Mouse (Mus musculus) neural tube, embryonic 15.5 days (tissue): Measurements from ENCODE around the gene Rnf222. TPM values are rescaled to one million over a fixed set of nuclear protein-coding genes. Genes with fewer than 3 reads are reported as not detected.

ENCODE experiments used
- ATAC-seq: fragments of 200-750 bp; cut with Nextera tagmentation; 2 replicates; pipeline ENCODE4 v1.8.0; 2017; ENCODE audit warnings: mild to moderate bottlenecking, moderate TSS enrichment, moderate library complexity; ENCODE audit not compliant: low FRiP score
- H3K27ac ChIP-seq: fragments of 300-500 bp; sonication (generic); replicated peaks from 2 replicates; pipeline ENCODE4 v1.5.1; 2015; ENCODE audit warnings: mild to moderate bottlenecking, inconsistent platforms
- H3K27me3 ChIP-seq: fragments of 300-500 bp; sonication (generic); replicated peaks from 2 replicates; pipeline ENCODE4 v1.6.1; 2015; ENCODE audit warnings: inconsistent platforms
- H3K36me3 ChIP-seq: fragments of 300-500 bp; sonication (generic); 2 replicates; pipeline ENCODE4 v1.6.1; 2015; ENCODE audit warnings: inconsistent platforms
- H3K4me1 ChIP-seq: fragments of 300-500 bp; sonication (generic); 2 replicates; pipeline ENCODE4 v1.6.1; 2015; ENCODE audit warnings: inconsistent platforms
- H3K4me2 ChIP-seq: fragments of 300-500 bp; sonication (generic); 2 replicates; pipeline ENCODE4 v1.6.1; 2015; ENCODE audit warnings: inconsistent platforms, mild to moderate bottlenecking, moderate library complexity
- H3K4me3 ChIP-seq: fragments of 300-500 bp; sonication (generic); replicated peaks from 2 replicates; pipeline ENCODE4 v1.5.1; 2015; ENCODE audit warnings: mild to moderate bottlenecking, inconsistent platforms
- H3K9ac ChIP-seq: fragments of 300-500 bp; sonication (generic); replicated peaks from 2 replicates; pipeline ENCODE4 v1.6.1; 2015; ENCODE audit warnings: mild to moderate bottlenecking, inconsistent platforms
- H3K9me3 ChIP-seq: fragments of 300-500 bp; sonication (generic); replicated peaks from 2 replicates; pipeline ENCODE4 v1.6.1; 2016; ENCODE audit warnings: inconsistent platforms
- WGBS: fragments of 180-500 bp; shearing (Covaris S2); methylation state at CpG from one replicate; pipeline ENCODE4 v1.1.7; 2015; ENCODE audit warnings: mixed read lengths; 5-methylcytosine and 5-hydroxymethylcytosine counted together
- polyA plus RNA-seq: library from polyadenylated mRNA; unstranded; fragments of >200 nt; fragmentation: Nextera tagmentation; extraction: Ambion mirVana; gene quantifications from 2 replicates; pipeline ENCODE4 v1.2.1, GENCODE M21; 2015

Rnf222 gene
- not detected in 2 replicates for polyA plus RNA-seq

- Histone ChIP-seq H3K36me3 (no peaks in the 10 kb centered on the region), H3K9ac (no peak within 1 kb of the TSS), H3K9me3 (no peaks in the 10 kb centered on the region), H3K4me1 (no peaks in the 10 kb centered on the region), H3K27ac (no peak within 1 kb of the TSS), H3K4me2 (no peak within 1 kb of the TSS), H3K27me3 (no peaks in the 10 kb centered on the region), H3K4me3 (no peak within 1 kb of the TSS)
- WGBS = 45% methylated on average over 6 of the region's 6 CpGs
- ATAC-seq = no peak
Measured at GRCm38 (mm10) chr11:68888253-68888652, at the start of gene Rnf222. Rnf222 (plus strand) TSS chr11:68888553.

- Histone ChIP-seq H3K9ac (no peak overlapping the region), H3K4me2 (no peak overlapping the region), H3K9me3 (no peaks in the 10 kb centered on the region), H3K27me3 (no peaks in the 10 kb centered on the region), H3K36me3 (peaks cover 54% of the 10 kb centered on the region), H3K4me1 (no peaks in the 10 kb centered on the region), H3K27ac (no peak overlapping the region), H3K4me3 (no peak overlapping the region)
- 76% methylated on average over 5 of the region's 5 CpGs for WGBS
- no peak for ATAC-seq
Measured at GRCm38 (mm10) chr11:68839606-68840005, 48.7 kb upstream of the Rnf222 start.

GRCm38 (mm10) chr11:68850862-68851261 lies 37.5 kb upstream of the Rnf222 start:
- Histone ChIP-seq H3K27ac (no peak overlapping the region), H3K9me3 (no peaks in the 10 kb centered on the region), H3K27me3 (peaks cover 6% of the 10 kb centered on the region; the same call in 1 of the 2 replicates), H3K4me2 (peak overlapping the region; percentile 15), H3K9ac (no peak overlapping the region), H3K36me3 (no peaks in the 10 kb centered on the region), H3K4me1 (peaks cover 42% of the 10 kb centered on the region), H3K4me3 (no peak overlapping the region)
- WGBS = 88% methylated on average over 7 of the region's 7 CpGs
- no peak for ATAC-seq

GRCm38 (mm10) chr11:68851644-68852485 lies 36.5 kb upstream of the Rnf222 start:
- no peaks in the 10 kb centered on the region for H3K9me3 ChIP-seq
- no peak for ATAC-seq
- H3K4me3 ChIP-seq = peak overlapping the region; percentile 99
- peaks cover 6% of the 10 kb centered on the region; the same call in 1 of the 2 replicates for H3K27me3 ChIP-seq
- peaks cover 39% of the 10 kb centered on the region for H3K4me1 ChIP-seq
- no peaks in the 10 kb centered on the region for H3K36me3 ChIP-seq
- peak overlapping the region; percentile 75 for H3K4me2 ChIP-seq
- peak overlapping the region; percentile 97 for H3K9ac ChIP-seq
- 5% methylated on average over 13 of the region's 13 CpGs for WGBS
- peak overlapping the region; percentile 98 for H3K27ac ChIP-seq

- H3K36me3 ChIP-seq = no peaks in the 10 kb centered on the region
- H3K4me1 ChIP-seq = peaks cover 39% of the 10 kb centered on the region
- H3K9ac ChIP-seq = peak overlapping the region; percentile 97
- H3K4me2 ChIP-seq = peak overlapping the region; percentile 75
- H3K4me3 ChIP-seq = peak overlapping the region; percentile 99
- ATAC-seq = peak; percentile 65
- WGBS = under 1% methylated on average over 36 of the region's 36 CpGs
- H3K27ac ChIP-seq = peak overlapping the region; percentile 98
- H3K9me3 ChIP-seq = no peaks in the 10 kb centered on the region
- peaks cover 6% of the 10 kb centered on the region; the same call in 1 of the 2 replicates for H3K27me3 ChIP-seq
Measured at GRCm38 (mm10) chr11:68852486-68852901, 35.9 kb upstream of the Rnf222 start.

GRCm38 (mm10) chr11:68852932-68853409 lies 35.4 kb upstream of the Rnf222 start:
- ATAC-seq = peak; percentile 99
- under 1% methylated on average over 42 of the region's 42 CpGs for WGBS
- Histone ChIP-seq H3K36me3 (no peaks in the 10 kb centered on the region), H3K4me1 (peaks cover 39% of the 10 kb centered on the region), H3K27me3 (peaks cover 6% of the 10 kb centered on the region; the same call in 1 of the 2 replicates), H3K9ac (peak overlapping the region; percentile 97), H3K27ac (peak overlapping the region; percentile 98), H3K4me3 (peak overlapping the region; percentile 99), H3K9me3 (no peaks in the 10 kb centered on the region), H3K4me2 (peak overlapping the region; percentile 75)

GRCm38 (mm10) chr11:68853611-68854401 lies 34.5 kb upstream of the Rnf222 start:
- H3K36me3 ChIP-seq = no peaks in the 10 kb centered on the region
- WGBS = 49% methylated on average over 14 of the region's 14 CpGs
- H3K27me3 ChIP-seq = peaks cover 6% of the 10 kb centered on the region; the same call in 1 of the 2 replicates
- H3K9ac ChIP-seq = peak overlapping the region; percentile 52
- H3K4me2 ChIP-seq = peak overlapping the region; percentile 75
- ATAC-seq = no peak
- H3K9me3 ChIP-seq = no peaks in the 10 kb centered on the region
- peak overlapping the region; percentile 85 for H3K27ac ChIP-seq
- H3K4me1 ChIP-seq = peaks cover 39% of the 10 kb centered on the region
- H3K4me3 ChIP-seq = peak overlapping the region; percentile 99

GRCm38 (mm10) chr11:68854621-68855020 lies 33.7 kb upstream of the Rnf222 start:
- ATAC-seq = no peak

GRCm38 (mm10) chr11:68857329-68857728 lies 31.0 kb upstream of the Rnf222 start:
- Histone ChIP-seq H3K27me3 (peaks cover 6% of the 10 kb centered on the region; the same call in 1 of the 2 replicates), H3K9me3 (no peaks in the 10 kb centered on the region), H3K4me3 (no peak overlapping the region), H3K4me1 (peaks cover 12% of the 10 kb centered on the region), H3K4me2 (no peak overlapping the region), H3K36me3 (no peaks in the 10 kb centered on the region), H3K27ac (no peak overlapping the region), H3K9ac (no peak overlapping the region)
- WGBS = 84% methylated on average over 3 of the region's 3 CpGs
- ATAC-seq = no peak

More at GRCm38 (mm10) chr11:68854621-68855020, 33.7 kb upstream of the Rnf222 start:
- no peak overlapping the region for H3K4me3 ChIP-seq
- no peak overlapping the region for H3K9ac ChIP-seq
- H3K9me3 ChIP-seq = no peaks in the 10 kb centered on the region
- H3K27me3 ChIP-seq = peaks cover 6% of the 10 kb centered on the region; the same call in 1 of the 2 replicates
- H3K36me3 ChIP-seq = no peaks in the 10 kb centered on the region
- H3K4me1 ChIP-seq = peaks cover 37% of the 10 kb centered on the region
- WGBS = 87% methylated on average over 3 of the region's 3 CpGs
- H3K4me2 ChIP-seq = no peak overlapping the region
- no peak overlapping the region for H3K27ac ChIP-seq

- 87% methylated on average over 8 of the region's 8 CpGs for WGBS
Measured at GRCm38 (mm10) chr11:68859943-68860593, 28.3 kb upstream of the Rnf222 start.

GRCm38 (mm10) chr11:68862260-68862659 lies 26.1 kb upstream of the Rnf222 start:
- no peaks in the 10 kb centered on the region for H3K4me1 ChIP-seq
- no peak overlapping the region for H3K9ac ChIP-seq
- no peaks in the 10 kb centered on the region for H3K36me3 ChIP-seq
- no peak for ATAC-seq
- H3K4me2 ChIP-seq = no peak overlapping the region
- 86% methylated on average over 2 of the region's 2 CpGs for WGBS
- no peaks in the 10 kb centered on the region for H3K27me3 ChIP-seq
- no peaks in the 10 kb centered on the region for H3K9me3 ChIP-seq
- H3K27ac ChIP-seq = no peak overlapping the region
- no peak overlapping the region for H3K4me3 ChIP-seq

More at GRCm38 (mm10) chr11:68859943-68860593, 28.3 kb upstream of the Rnf222 start:
- H3K36me3 ChIP-seq = no peaks in the 10 kb centered on the region
- no peaks in the 10 kb centered on the region for H3K4me1 ChIP-seq
- no peak overlapping the region for H3K4me2 ChIP-seq
- ATAC-seq = no peak
- no peak overlapping the region for H3K9ac ChIP-seq
- H3K27me3 ChIP-seq = 0 out of 2 replicates have a peak, but pooled peaks cover 2% of the 10 kb centered on the region
- H3K27ac ChIP-seq = no peak overlapping the region
- H3K4me3 ChIP-seq = no peak overlapping the region
- H3K9me3 ChIP-seq = no peaks in the 10 kb centered on the region
